Mouse (Mus musculus) T-helper 1 cell (primary cell): ENCODE data around the gene Atf6.

Experiments
- in situ Hi-C: fragments of 300-600 bp; cut with MboI, MseI; formaldehyde crosslinking; loops from one replicate; pipeline ENCODE4 v1.15.1; 2025; ENCODE audit warnings: high pct_unique_total_duplicates

Atf6 gene

GRCm38 (mm10) chr1:170774431-170774830 is 93.1 kb downstream of the Atf6 start:
- in situ Hi-C loops = no loop called here

- in situ Hi-C loops = no loop called here
These were observed 94.1 kb downstream of the Atf6 start for GRCm38 (mm10) chr1:170773506-170773905.

GRCm38 (mm10) chr1:170771437-170772003 is 96.1 kb downstream of the Atf6 start:
- in situ Hi-C loops = no loop called here

- in situ Hi-C loops = no loop called here
These were observed 96.9 kb downstream of the Atf6 start for GRCm38 (mm10) chr1:170770691-170771090.

GRCm38 (mm10) chr1:170766997-170767396 is 100.6 kb downstream of the Atf6 start:
- in situ Hi-C loops = no loop called here

GRCm38 (mm10) chr1:170764798-170765197 is 102.8 kb downstream of the Atf6 start:
- in situ Hi-C loops = no loop called here

- in situ Hi-C loops = no loop called here
These were observed 105.9 kb downstream of the Atf6 start for GRCm38 (mm10) chr1:170761634-170762033.

- in situ Hi-C loops = no loop called here
These were observed 114.0 kb downstream of the Atf6 start for GRCm38 (mm10) chr1:170753597-170753996.

GRCm38 (mm10) chr1:170751797-170752196 is 115.8 kb downstream of the Atf6 start:
- in situ Hi-C loops = no loop called here

- in situ Hi-C loops = no loop called here
These were observed 121.0 kb downstream of the Atf6 start for GRCm38 (mm10) chr1:170746523-170746922.

- in situ Hi-C loops = no loop called here
These were observed 125.9 kb downstream of the Atf6 start for GRCm38 (mm10) chr1:170741497-170742246.

- in situ Hi-C loops = no loop called here
These were observed 132.7 kb downstream of the Atf6 start for GRCm38 (mm10) chr1:170734866-170735265.

- in situ Hi-C loops = no loop called here
These were observed 135.0 kb downstream of the Atf6 start for GRCm38 (mm10) chr1:170732596-170732890.

GRCm38 (mm10) chr1:170731865-170732595 is 135.5 kb downstream of the Atf6 start:
- in situ Hi-C loops = no loop called here

GRCm38 (mm10) chr1:170729267-170729962 is 138.2 kb downstream of the Atf6 start:
- in situ Hi-C loops = no loop called here

- in situ Hi-C loops = no loop called here
These were observed 139.0 kb downstream of the Atf6 start for GRCm38 (mm10) chr1:170728524-170728923.

GRCm38 (mm10) chr1:170721560-170721959 is 146.0 kb downstream of the Atf6 start:
- in situ Hi-C loops = no loop called here

- in situ Hi-C loops = no loop called here
These were observed 149.3 kb downstream of the Atf6 start for GRCm38 (mm10) chr1:170718133-170718810.

- in situ Hi-C loops = no loop called here
These were observed 150.2 kb downstream of the Atf6 start for GRCm38 (mm10) chr1:170717241-170717828.

GRCm38 (mm10) chr1:170711731-170712130 is 155.8 kb downstream of the Atf6 start:
- in situ Hi-C loops = no loop called here

- in situ Hi-C loops = loop anchor here (5.0 kb wide), 1 partner anchor 38 kb away; no protein-coding TSS in a partner anchor
These were observed 157.6 kb downstream of the Atf6 start for GRCm38 (mm10) chr1:170709969-170710368.
